Mouse (Mus musculus) R1 (cell line): Measurements from ENCODE around the gene Mtf2.

Experiments
- DNase-seq: peaks from one replicate; pipeline ENCODE4 v3.0.0-alpha.2; 2018; ENCODE audit warnings: low read depth, low spot score

Gene Mtf2

GRCm38 (mm10) chr5:108082380-108082779 lies 16.9 kb downstream of the Mtf2 start:
- peak; percentile 79 for DNase-seq

- peak; percentile 53 for DNase-seq
Observed at GRCm38 (mm10) chr5:108085440-108085839, 20.0 kb downstream of the Mtf2 start.

- peak; percentile 86 for DNase-seq
Observed at GRCm38 (mm10) chr5:108092731-108093130, 27.3 kb downstream of the Mtf2 start.

GRCm38 (mm10) chr5:108097676-108098075 lies 32.2 kb downstream of the Mtf2 start:
- DNase-seq = peak; percentile 60

GRCm38 (mm10) chr5:108100196-108100595 lies 34.7 kb downstream of the Mtf2 start:
- no peak for DNase-seq

- DNase-seq = peak; percentile 60
Observed at GRCm38 (mm10) chr5:108104306-108104705, 38.8 kb downstream of the Mtf2 start.

GRCm38 (mm10) chr5:108109346-108109745 lies 43.9 kb downstream of the Mtf2 start:
- DNase-seq = no peak

- DNase-seq = no peak
Observed at GRCm38 (mm10) chr5:108117693-108118092, 52.2 kb downstream of the Mtf2 start.

- DNase-seq = peak; percentile 84
Observed at GRCm38 (mm10) chr5:108120221-108120900, 54.9 kb downstream of the Mtf2 start.

- peak; percentile 80 for DNase-seq
Observed at GRCm38 (mm10) chr5:108131849-108132440, 66.5 kb downstream of the Mtf2 start.

GRCm38 (mm10) chr5:108132441-108133243 lies 67.2 kb downstream of the Mtf2 start, which contains the start of the genes Tmed5 and Ccdc18:
TSS of gene Tmed5 (minus strand) at chr5:108132620.
TSS of gene Ccdc18 (plus strand) at chr5:108132875.
- DNase-seq = peak; percentile 100

GRCm38 (mm10) chr5:108152592-108152991 lies 87.1 kb downstream of the Mtf2 start:
- DNase-seq = no peak
